ENCODE assay signal across 8 mouse cellular contexts in the genomic region with DNA sequence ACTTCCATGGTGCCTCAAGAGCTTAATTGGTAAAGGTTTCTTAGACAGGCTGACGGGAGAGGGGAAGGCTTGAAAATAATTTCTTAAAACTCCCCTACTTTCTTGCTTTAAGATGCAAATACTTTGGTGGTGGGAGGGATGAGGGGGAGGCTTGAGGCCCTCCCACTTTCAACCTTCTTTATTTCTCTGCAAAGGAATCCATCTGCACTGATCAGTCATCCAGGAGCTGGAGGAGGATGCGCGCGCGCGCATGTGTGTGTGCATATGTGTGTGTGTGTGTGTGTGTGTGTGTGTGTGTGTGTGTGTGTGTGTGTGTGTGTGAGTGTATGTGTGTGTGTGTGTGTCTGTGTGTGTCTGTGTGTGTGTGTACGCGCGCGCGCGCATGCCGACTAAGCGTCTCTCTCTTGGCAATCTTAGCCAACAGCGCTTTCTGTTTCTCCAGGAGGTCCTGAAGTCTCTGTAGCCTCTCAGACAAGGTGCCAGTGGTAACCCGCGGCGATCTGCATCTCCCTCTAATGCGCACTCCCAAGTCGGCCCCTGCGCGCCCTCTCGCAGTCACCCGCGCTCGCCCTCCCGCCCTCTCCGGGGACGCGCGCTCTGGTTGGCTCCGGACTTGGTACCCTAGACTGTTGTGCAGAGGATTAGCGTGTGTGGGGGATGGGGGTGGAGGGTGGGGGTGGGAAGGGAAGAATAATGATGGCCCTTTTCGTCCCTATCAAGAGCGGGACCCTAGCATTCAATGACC. TPM values are rescaled to one million over a fixed set of nuclear protein-coding genes. Genes with fewer than 3 reads are reported as not detected.
DNase-seq lines count a peak whose midpoint lies in the region; ATAC-seq and TF ChIP-seq lines count a peak whose summit lies in the region.

A gene (plus strand): TSS at position 368 of the 745 bp plus-strand sequence.

- no peak within 1 kb of the TSS for H3K27ac ChIP-seq in lung, embryonic 14.5 days (ENCODE audit: low read depth)
- H3K27ac ChIP-seq in hindbrain, embryonic 16.5 days (ENCODE audit: low read depth, low read length), result peak within 1 kb of the TSS; percentile 84
- no peak within 1 kb of the TSS for H3K27ac ChIP-seq in limb, embryonic 15.5 days

- H3K4me2 ChIP-seq in lung, embryonic 14.5 days, result peak within 1 kb of the TSS; percentile 67
- H3K4me2 ChIP-seq in hindbrain, embryonic 16.5 days (ENCODE audit: low read length), result peak within 1 kb of the TSS; percentile 76
- H3K4me2 ChIP-seq in limb, embryonic 15.5 days, result peak within 1 kb of the TSS; percentile 82

- no peak within 1 kb of the TSS for H3K9ac ChIP-seq in lung, embryonic 14.5 days
- peak within 1 kb of the TSS; percentile 61 for H3K9ac ChIP-seq in hindbrain, embryonic 16.5 days (ENCODE audit: low read depth, low read length)
- 0 out of 2 replicates have a peak within 1 kb of the TSS, but pooled peaks have one; percentile 14 for H3K9ac ChIP-seq in limb, embryonic 15.5 days

- no peaks in the 10 kb centered on the region for H3K9me3 ChIP-seq in lung, embryonic 14.5 days (ENCODE audit: low read depth, low read length)
- no peaks in the 10 kb centered on the region for H3K9me3 ChIP-seq in hindbrain, embryonic 16.5 days (ENCODE audit: control insufficient read depth, low read length)
- no peaks in the 10 kb centered on the region for H3K9me3 ChIP-seq in limb, embryonic 15.5 days

- no peaks in the 10 kb centered on the region for H3K36me3 ChIP-seq in lung, embryonic 14.5 days (ENCODE audit: insufficient read depth)
- no peaks in the 10 kb centered on the region for H3K36me3 ChIP-seq in hindbrain, embryonic 16.5 days (ENCODE audit: control insufficient read depth, insufficient read depth, low read length)
- no peaks in the 10 kb centered on the region for H3K36me3 ChIP-seq in limb, embryonic 15.5 days

- H3K4me3 ChIP-seq in lung, embryonic 14.5 days (ENCODE audit: low read depth, low read length), result peak within 1 kb of the TSS; percentile 39
- H3K4me3 ChIP-seq in hindbrain, embryonic 16.5 days (ENCODE audit: low read length), result peak within 1 kb of the TSS; percentile 54
- peak within 1 kb of the TSS; percentile 51 for H3K4me3 ChIP-seq in limb, embryonic 15.5 days

- H3K4me1 ChIP-seq in lung, embryonic 14.5 days (ENCODE audit: insufficient read depth), result no peaks in the 10 kb centered on the region
- no peaks in the 10 kb centered on the region; the same call in 1 of the 2 replicates for H3K4me1 ChIP-seq in hindbrain, embryonic 16.5 days (ENCODE audit: control insufficient read depth, insufficient read depth, low read depth, low read length)
- peaks cover 8% of the 10 kb centered on the region for H3K4me1 ChIP-seq in limb, embryonic 15.5 days

- H3K27me3 ChIP-seq in lung, embryonic 14.5 days (ENCODE audit: insufficient read depth, low read length), result peaks cover 14% of the 10 kb centered on the region
- H3K27me3 ChIP-seq in hindbrain, embryonic 16.5 days (replicated peaks; ENCODE audit: control insufficient read depth, insufficient read depth, low read length), result no peaks in the 10 kb centered on the region
- peaks cover 13% of the 10 kb centered on the region for H3K27me3 ChIP-seq in limb, embryonic 15.5 days

- under 1% methylated on average over 34 of the region's 35 CpGs for WGBS in lung, embryonic 14.5 days
- under 1% methylated on average over 35 of the region's 35 CpGs for WGBS in hindbrain, embryonic 16.5 days
- 1% methylated on average over 26 of the region's 35 CpGs for WGBS in limb, embryonic 15.5 days

- no peak for TF ChIP-seq CTCF in lung, embryonic 14.5 days (IDR thresholded peaks at IDR 0.05; ENCODE audit: low read depth)

- DNase-seq in lung, embryonic 14.5 days, result peak; percentile 30
- DNase-seq in lung, postnatal 36 days, result no peak
- peak; percentile 24 for DNase-seq in embryo, embryonic 11.5 days (ENCODE audit: low read depth, low spot score)
- peak; percentile 64 to 65 for DNase-seq in right cerebral cortex, postnatal 10 days (ENCODE audit: low spot score in 2 of 2)
- no peak for DNase-seq in gastrocnemius, postnatal 4 days (ENCODE audit: low spot score in 2 of 2)

- ATAC-seq in lung, embryonic 14.5 days (ENCODE audit: insufficient read depth), result peak; percentile 74; the same call in 1 of the 2 replicates
- ATAC-seq in hindbrain, embryonic 16.5 days, result peak; percentile 93
- ATAC-seq in limb, embryonic 15.5 days (ENCODE audit: insufficient number of reproducible peaks, low FRiP score, low TSS enrichment, low read depth), result no peak
- no peak for ATAC-seq in inflammation-experienced regulatory T-cells, adult 6 months

RNA-seq across cellular contexts. Expression of the gene that starts here (rescaled TPM):
- polyA plus RNA-seq in lung, embryonic 14.5 days (2014; fragmentation: Nextera tagmentation; extraction: Ambion mirVana), result 0.22 TPM in 1 of 2 replicates, not detected in the other
- 24.9 and 25.4 TPM in 2 replicates for polyA plus RNA-seq in hindbrain, embryonic 16.5 days (2015; fragmentation: Nextera tagmentation; extraction: Ambion mirVana)
- polyA plus RNA-seq in limb, embryonic 15.5 days (2015; fragmentation: Nextera tagmentation; extraction: Ambion mirVana), result 0.47 and 0.82 TPM in 2 replicates
- polyA plus RNA-seq in inflammation-experienced regulatory T-cells, adult 6 months (2017; shearing (Covaris generic)), result under 1 TPM in 1 of 3 experiments, not detected in 2; 0.19 TPM
- under 1 TPM; 0.10 to 0.47 TPM for total RNA-seq in gastrocnemius, postnatal 4 days (2021)

Comparison
In these comparisons a context has a peak if more than half of its experiments do, and no peak if none do; other contexts are left out.
1. RNA of the gene that starts here (polyA plus RNA-seq): 24.9 to 25.4 TPM in hindbrain, embryonic 16.5 days; 0.47 to 0.82 TPM in limb, embryonic 15.5 days, 0.22 TPM in lung, embryonic 14.5 days and 0.19 TPM in inflammation-experienced regulatory T-cells, adult 6 months; every median in the first group is over 10 times any median in the second.
2. Peak in DNase-seq, ATAC-seq, H3K4me3 ChIP-seq and H3K4me2 ChIP-seq in lung, embryonic 14.5 days; RNA of the gene not detected or under 1 TPM.
3. DNase-seq: peak in embryo, embryonic 11.5 days (single experiment) and right cerebral cortex, postnatal 10 days (2 of 2); none in lung, postnatal 36 days (single experiment) and gastrocnemius, postnatal 4 days (0 of 2).
4. Peak in every context shown above with its lines, with median percentiles within 50 percentile points of each other: H3K4me2 ChIP-seq and H3K4me3 ChIP-seq.